Mouse (Mus musculus): ENCODE measurements around the gene Hmox2.
"Not testable (repeated sequence)": the region's sequence is repeated elsewhere in the genome, so short reads cannot be mapped to it uniquely, and the experiment has no call there.

Gene Hmox2

GRCm38 (mm10) chr16:4725780-4726527 lies at the start of gene Hmox2:
Gene Hmox2 (plus strand): TSS chr16:4726361.
- peak; percentile 94 to 98 for DNase-seq

GRCm38 (mm10) chr16:4676836-4677235 lies 49.3 kb upstream of the Hmox2 start:
- no peak for DNase-seq

- no peak for DNase-seq
Measured at GRCm38 (mm10) chr16:4678080-4678479, 48.1 kb upstream of the Hmox2 start.

DNA sequence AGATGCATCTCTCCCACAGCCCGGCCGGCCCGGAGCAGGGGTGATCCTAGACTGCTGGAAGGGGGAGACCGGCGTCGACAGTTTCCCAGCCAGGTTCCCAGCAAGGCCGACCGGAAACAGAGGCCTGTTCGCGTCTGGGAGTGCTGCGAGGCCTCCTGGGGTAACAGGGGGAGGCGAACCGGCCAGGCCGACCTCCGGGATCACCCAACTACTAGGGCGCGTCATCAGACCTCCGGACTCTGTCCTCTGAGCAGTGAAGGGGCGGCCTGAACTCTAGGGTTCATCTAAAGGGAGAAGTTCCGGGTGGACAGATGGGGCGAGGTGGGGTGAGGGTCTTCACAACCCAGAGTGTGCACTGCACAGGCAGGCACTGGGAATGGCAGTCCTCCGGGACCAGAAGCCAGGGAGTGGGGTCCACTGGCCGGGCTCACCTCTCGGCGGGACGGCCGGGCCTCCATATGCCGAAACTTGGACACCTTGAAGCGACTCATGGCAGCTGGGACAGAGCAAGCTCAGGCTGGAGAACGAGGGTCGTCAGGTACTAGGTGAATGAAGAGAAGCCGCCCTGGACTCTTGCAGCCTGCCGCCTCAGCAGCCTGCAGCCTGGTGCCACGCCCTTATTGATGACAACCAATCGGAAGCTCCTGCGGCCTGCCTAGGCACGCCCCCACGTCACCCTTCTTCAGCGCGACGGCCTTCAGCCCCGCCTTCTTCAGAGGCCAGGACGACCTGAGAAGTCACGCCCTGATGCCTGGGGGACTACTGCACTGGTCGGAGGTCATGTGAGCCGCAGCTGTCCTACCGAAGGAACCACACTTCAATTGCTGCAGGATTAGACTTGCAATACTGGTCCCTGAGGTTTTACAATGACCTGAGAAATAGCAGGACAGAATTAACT lies 46.8 kb upstream of the Hmox2 start, which contains the start of gene Coro7:
Gene Coro7 (minus strand): TSS at position 657 of the 898 bp plus-strand sequence.
- peak; percentile 95 to 97 for DNase-seq

DNA sequence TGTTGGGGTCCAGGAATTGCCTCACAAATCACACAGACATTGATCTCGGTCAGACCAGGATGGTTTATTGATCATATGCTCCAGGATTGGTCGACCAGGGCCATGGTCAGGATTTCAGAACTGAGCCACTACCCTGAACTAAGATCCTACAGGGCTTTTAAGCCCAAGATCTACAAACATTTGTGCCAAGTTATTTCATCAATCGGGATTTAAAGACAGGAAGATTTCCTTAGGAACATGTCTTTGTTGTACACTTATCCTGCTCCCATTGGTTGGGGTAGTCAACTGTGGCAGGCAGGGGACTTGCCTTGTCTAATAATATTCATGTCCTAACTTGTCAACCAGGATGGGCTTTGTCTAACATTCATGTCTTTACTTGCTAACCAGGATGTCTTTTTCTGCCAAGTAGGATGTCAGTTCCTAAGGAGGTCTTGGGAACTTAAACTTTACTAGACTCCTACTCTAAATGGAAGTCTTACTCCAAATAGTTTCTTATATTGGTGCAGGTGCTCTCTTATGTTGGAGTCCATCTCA lies 45.2 kb upstream of the Hmox2 start:
- not testable (repeated sequence) for DNase-seq

GRCm38 (mm10) chr16:4682628-4683179 lies 43.5 kb upstream of the Hmox2 start:
- DNase-seq = no peak

- DNase-seq = no peak
Measured at GRCm38 (mm10) chr16:4683193-4683580, 43.0 kb upstream of the Hmox2 start.

GRCm38 (mm10) chr16:4683581-4684456 lies 42.3 kb upstream of the Hmox2 start:
- peak; percentile 95 to 99 for DNase-seq

- no peak for DNase-seq
Measured at GRCm38 (mm10) chr16:4684457-4684791, 41.7 kb upstream of the Hmox2 start.

GRCm38 (mm10) chr16:4689371-4689770 lies 36.8 kb upstream of the Hmox2 start:
- not testable (repeated sequence) for DNase-seq

- peak; percentile 54 to 64 for DNase-seq
Measured at GRCm38 (mm10) chr16:4701211-4701610, 24.9 kb upstream of the Hmox2 start.

GRCm38 (mm10) chr16:4702646-4703045 lies 23.5 kb upstream of the Hmox2 start:
- DNase-seq = no peak

- DNase-seq = peak in 1 of 2 experiments; percentile 16
Measured at GRCm38 (mm10) chr16:4705541-4705940, 20.6 kb upstream of the Hmox2 start.

GRCm38 (mm10) chr16:4711173-4711572 lies 15.0 kb upstream of the Hmox2 start:
- no peak for DNase-seq

DNA sequence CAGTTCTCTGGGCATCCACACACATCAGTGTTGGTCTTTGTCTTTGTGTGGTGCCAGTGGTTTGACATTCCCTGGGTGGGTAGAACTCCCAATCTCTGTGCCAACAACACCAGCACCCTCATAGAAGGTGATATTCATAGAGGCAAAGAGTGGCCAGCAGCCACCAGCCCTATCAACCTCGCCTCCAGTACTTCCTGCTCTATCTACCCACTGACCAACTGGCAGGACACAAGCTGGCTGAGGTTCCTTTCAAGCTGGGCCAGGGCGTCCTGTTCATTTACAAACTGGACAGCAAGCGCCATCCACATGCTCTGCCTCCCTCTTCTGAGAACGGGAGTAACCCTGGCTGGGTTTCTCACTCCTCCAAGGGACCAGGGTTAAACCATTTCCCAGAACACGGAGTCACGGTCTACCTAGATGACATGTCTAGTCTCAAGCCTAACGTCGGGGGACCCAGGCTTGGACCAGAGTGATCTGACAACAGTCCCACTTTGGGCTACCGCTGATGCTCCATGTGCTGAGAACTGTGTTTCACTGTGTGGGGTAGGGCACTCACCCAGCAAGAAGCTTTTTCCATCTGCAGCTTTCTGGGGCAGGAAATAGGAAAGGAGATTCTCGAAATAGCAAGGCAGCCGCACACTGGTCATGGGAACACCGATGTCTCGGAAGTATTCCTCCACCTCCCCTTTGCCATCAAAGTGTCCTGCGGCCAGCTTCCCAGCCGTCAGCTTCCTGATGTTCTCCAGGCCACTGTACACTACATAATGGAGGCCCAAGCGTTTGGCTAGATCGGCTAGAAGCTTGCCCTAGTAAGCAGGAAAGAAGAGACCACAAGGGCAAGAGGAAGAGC lies 12.1 kb upstream of the Hmox2 start:
- DNase-seq = no peak

DNA sequence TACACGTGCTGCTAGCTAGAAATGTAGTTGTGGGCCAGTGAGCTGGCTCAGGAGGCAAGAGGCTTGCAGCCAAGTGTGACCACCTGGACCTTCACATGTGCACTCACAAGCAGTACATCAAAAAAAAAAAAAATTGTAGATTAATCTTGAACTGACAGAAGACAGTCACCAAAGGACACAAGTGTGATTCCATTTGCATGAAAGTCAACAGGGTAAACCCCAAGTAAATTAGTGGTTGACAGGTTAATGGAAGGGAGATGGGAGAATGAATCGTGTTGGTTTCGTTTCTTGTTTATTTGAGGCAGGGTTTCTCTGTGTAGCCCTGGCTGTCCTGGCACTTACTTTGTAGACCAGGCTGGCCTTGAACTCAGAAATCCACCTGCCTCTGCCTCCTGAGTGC lies 8.3 kb upstream of the Hmox2 start:
- no peak for DNase-seq

DNA sequence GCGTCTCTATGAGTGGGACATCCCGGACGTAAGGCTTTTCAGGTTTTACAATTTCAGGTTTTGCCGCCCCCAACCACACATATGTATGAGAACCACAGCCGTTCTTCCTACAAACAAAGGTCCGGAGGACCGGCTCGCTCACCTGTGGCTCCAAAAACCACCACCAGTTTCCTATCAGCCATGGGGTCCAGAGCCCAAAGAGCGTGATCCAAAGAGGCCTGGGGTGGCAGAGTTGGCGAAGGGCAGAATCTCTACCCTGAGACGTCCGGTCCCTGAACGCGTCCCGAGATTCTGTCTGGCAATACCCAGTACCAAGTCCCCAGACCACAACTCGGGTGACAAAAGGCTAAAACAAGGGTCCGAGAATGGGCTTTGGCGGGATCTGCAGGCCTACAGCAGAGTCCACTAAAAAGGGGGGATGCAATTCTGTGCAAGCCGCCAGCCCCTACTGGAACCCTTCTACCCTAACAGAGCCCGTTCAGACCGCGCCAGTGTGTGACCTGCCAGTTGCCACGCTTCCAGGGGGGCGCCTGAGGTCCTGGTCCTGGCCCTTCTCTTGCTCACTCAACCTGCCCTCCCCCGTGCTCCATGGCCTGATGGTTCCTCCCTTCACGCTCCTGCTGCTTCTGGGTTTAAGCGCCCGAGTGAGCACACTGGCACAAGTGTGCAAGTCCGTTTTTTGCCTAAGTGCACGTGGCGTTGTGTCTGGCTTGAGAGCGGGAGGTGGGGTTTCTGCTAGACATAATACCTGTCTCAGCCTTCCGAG lies 7.2 kb upstream of the Hmox2 start, which contains the start of gene Nmral1:
Gene Nmral1 (minus strand): TSS at position 604 of the 766 bp plus-strand sequence.
- DNase-seq = peak; percentile 70 to 81

DNA sequence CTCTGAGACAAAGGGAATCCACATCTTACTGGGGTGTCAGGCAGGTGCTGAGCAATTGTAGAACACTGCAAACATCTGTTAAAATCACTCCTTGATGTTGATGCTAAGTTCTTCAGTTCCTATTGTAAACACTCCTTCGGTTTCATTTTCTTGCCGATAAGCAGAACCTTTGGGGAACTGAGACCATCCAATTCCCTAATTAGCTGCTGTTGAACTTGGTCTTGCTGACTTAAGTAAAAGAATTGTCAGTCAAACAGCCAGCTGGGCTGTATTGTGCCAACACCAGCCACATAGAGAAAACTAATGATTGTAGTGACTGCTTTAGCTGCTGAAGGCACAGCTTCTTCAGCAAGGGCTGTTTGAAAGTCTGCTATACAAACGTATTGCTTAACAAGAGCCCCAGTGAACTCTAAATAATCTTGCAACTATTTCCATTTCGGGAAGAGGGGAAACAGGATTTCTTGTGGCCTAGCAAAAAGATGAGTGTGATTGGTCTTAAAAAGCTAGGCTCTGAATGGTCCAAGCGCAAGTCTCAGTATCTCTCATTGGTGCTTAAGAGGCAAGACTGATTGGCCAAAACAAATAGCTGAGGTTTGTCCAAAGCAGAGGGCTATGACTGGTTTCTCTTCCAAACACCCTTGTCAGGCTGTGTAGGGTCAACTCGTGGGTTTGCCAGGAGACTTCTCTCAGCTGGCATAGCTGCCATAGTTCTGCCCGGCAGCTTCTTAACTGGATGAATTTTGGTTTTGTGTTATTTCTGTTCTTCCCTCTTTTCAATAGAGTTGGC lies 3.8 kb upstream of the Hmox2 start:
- DNase-seq = no peak

DNA sequence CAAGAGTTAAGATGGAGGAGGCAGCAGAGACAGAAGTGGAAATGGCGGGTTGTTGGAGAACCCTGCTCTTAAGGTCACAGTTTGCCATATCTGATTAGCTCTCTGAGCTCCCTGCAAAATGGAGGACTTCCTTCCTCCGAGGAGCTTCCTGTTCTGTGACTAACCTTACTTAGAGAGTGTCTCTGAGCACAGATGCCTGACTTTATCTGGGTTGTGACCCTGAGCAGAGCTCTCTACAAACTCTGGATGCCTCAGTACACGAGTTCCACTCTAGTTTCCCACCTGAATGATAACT lies 3.3 kb upstream of the Hmox2 start:
- no peak for DNase-seq

DNA sequence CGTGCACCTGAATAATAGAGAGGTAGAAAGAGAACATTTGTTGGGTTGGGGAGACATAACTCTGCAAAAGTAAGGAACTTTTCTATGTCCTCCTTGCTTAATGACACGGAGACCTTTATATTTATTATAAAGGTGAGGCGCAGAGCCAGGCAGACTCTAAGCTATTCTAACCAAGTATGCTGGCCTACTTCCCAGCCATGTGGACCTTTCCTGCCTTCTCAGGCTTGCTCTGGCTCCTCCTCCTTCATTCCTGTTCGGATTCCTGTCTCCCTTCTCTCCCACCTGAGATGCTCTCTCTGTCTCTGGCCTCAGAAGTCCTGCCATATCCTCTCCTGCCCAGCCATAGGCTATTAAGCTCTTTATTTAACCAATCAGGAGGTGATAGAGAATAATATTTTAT lies 895 bp upstream of the Hmox2 start:
- peak; percentile 47 to 51 for DNase-seq

All from kidney, postnatal 36 days (tissue).